In the genomic region with DNA sequence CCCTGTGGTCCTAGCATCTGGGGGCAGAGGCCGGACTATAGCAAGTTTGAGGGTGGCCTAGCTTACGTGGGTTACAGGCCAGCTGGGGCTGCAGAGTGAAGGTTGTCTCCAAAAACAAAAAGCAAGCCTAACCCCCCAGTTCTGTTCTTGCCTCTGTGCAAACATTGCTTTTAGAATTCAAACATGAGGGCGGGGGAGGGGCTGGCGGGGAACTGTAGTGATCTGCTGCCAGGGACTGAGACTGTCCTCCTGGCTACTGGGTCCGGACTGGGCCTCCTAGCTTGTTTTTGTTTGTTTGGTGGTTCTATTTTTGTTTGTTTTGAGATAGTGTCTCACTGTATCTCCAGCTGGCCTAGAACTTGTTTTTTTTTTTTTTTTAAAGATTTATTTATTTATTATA, we compare ENCODE assay signal across 13 mouse cellular contexts. TPM values are rescaled to one million over a fixed set of nuclear protein-coding genes. Genes with fewer than 3 reads are reported as not detected.
A peak's percentile ranks its signal among the peaks of the same experiment; 100 is the strongest.
DNase-seq lines count a peak whose midpoint lies in the region; ATAC-seq and TF ChIP-seq lines count a peak whose summit lies in the region.
"Had no signal": no experiment of that assay in that cellular context is flagged by ENCODE, and none has a peak within 500 bp of the region (broad histone marks: within the 10 kb centered on the region; RNA-seq: fewer than 3 reads in every experiment).

No protein-coding gene starts in this region.

- peaks cover 18% of the 10 kb centered on the region for H3K4me1 ChIP-seq in forebrain, embryonic 16.5 days (replicated peaks; ENCODE audit: control insufficient read depth, insufficient read depth, low read length)
- peaks cover 32% of the 10 kb centered on the region for H3K4me1 ChIP-seq in liver, embryonic 13.5 days (replicated peaks)

- WGBS in forebrain, embryonic 16.5 days, result 75% methylated on average over 5 of the region's 5 CpGs
- 76% methylated on average over 5 of the region's 5 CpGs for WGBS in liver, embryonic 13.5 days (ENCODE audit: insufficient replicate concordance)

- no peak for DNase-seq in gastrocnemius, adult 2 months
- no peak for DNase-seq in gastrocnemius, postnatal 36 days
- DNase-seq in left cerebral cortex, adult 2 months (ENCODE audit: extremely low spot score in 1 of 2, low spot score in 2 of 2), result no peak
- no peak for DNase-seq in left cerebral cortex, adult 18-20 months (ENCODE audit: low spot score in 2 of 2)
- no peak for DNase-seq in liver, embryonic 13.5 days
- DNase-seq in kidney, adult 11 months, result no peak
- no peak for DNase-seq in kidney, postnatal 10 days

- no peaks in the 10 kb centered on the region for H3K27me3 ChIP-seq in forebrain, embryonic 16.5 days (replicated peaks; ENCODE audit: control insufficient read depth, insufficient read depth, low read length)
- no peaks in the 10 kb centered on the region for H3K27me3 ChIP-seq in liver, embryonic 13.5 days
- H3K27me3 ChIP-seq: kidney, embryonic 15.5 days had no signal

- intact Hi-C loops in gastrocnemius, adult 2 months (cut with DNase I), result loop anchor here (1.0 kb wide), 1 partner anchor 35 kb away; no protein-coding TSS in a partner anchor
- intact Hi-C loops in gastrocnemius, postnatal 36 days (cut with DNase I), result no loop called here
- intact Hi-C loops in left cerebral cortex, adult 2 months (cut with DNase I), result loop anchor here (1.0 to 5.0 kb wide), 3 partner anchors 13 to 248 kb away; a partner anchor contains a TSS

- H3K36me3 ChIP-seq in forebrain, embryonic 16.5 days (ENCODE audit: control insufficient read depth, insufficient read depth), result peaks cover 52% of the 10 kb centered on the region
- H3K36me3 ChIP-seq in liver, embryonic 13.5 days, result peaks cover 98% of the 10 kb centered on the region

- H3K9me3 ChIP-seq in forebrain, embryonic 16.5 days (ENCODE audit: control insufficient read depth, low read length), result no peaks in the 10 kb centered on the region
- H3K9me3 ChIP-seq in liver, embryonic 13.5 days (replicated peaks), result no peaks in the 10 kb centered on the region
- H3K9me3 ChIP-seq: G1E; kidney, embryonic 15.5 days had no signal

- ATAC-seq in forebrain, embryonic 16.5 days, result no peak
- peak; percentile 1; the same call in 1 of the 2 replicates for ATAC-seq in liver, embryonic 13.5 days (ENCODE audit: low read depth)

- TF ChIP-seq CTCF in gastrocnemius, adult 2 months (IDR thresholded peaks at IDR 0.05), result no peak
- TF ChIP-seq CTCF in left cerebral cortex, adult 2 months (IDR thresholded peaks at IDR 0.05), result no peak

- peak overlapping the region; percentile 71 for H3K27ac ChIP-seq in gastrocnemius, adult 2 months
- peak overlapping the region; percentile 78 for H3K27ac ChIP-seq in left cerebral cortex, adult 2 months
- peak overlapping the region; percentile 49; the same call in 1 of the 2 replicates for H3K27ac ChIP-seq in forebrain, embryonic 16.5 days (ENCODE audit: low read length)
- H3K27ac ChIP-seq in liver, embryonic 13.5 days, result no peak overlapping the region
- H3K27ac ChIP-seq: kidney, embryonic 15.5 days had no signal

- no peak overlapping the region for H3K4me2 ChIP-seq in forebrain, embryonic 16.5 days (ENCODE audit: low read length)
- no peak overlapping the region for H3K4me2 ChIP-seq in liver, embryonic 13.5 days
- H3K4me2 ChIP-seq: kidney, embryonic 15.5 days had no signal

- H3K4me3 ChIP-seq in gastrocnemius, adult 2 months, result 0 out of 2 replicates have a peak overlapping the region, but pooled peaks have one; percentile 3
- peak overlapping the region; percentile 16; the same call in 1 of the 2 replicates for H3K4me3 ChIP-seq in left cerebral cortex, adult 2 months
- H3K4me3 ChIP-seq in forebrain, embryonic 16.5 days (replicated peaks; ENCODE audit: low read length), result no peak overlapping the region
- H3K4me3 ChIP-seq in liver, embryonic 13.5 days (replicated peaks), result no peak overlapping the region
- H3K4me3 ChIP-seq: kidney, embryonic 15.5 days had no signal

- H3K9ac ChIP-seq in forebrain, embryonic 16.5 days (replicated peaks; ENCODE audit: low read depth, low read length), result no peak overlapping the region
- no peak overlapping the region for H3K9ac ChIP-seq in liver, embryonic 13.5 days
- H3K9ac ChIP-seq: kidney, embryonic 15.5 days had no signal

RNA-seq across cellular contexts. Expression of a gene that starts 14.2 kb away (rescaled TPM):
- total RNA-seq in gastrocnemius, adult 2 months (2021), result 1 to 10 TPM; 5.9 to 8.8 TPM
- 1 to 10 TPM; 8.1 to 9.5 TPM for total RNA-seq in gastrocnemius, postnatal 36 days (2021)
- 10 to 100 TPM; 87.4 to 91.7 TPM for total RNA-seq in left cerebral cortex, adult 2 months (2021)
- 10 to 100 TPM; 89.8 to 94.3 TPM for total RNA-seq in left cerebral cortex, adult 18-20 months (2021)
- polyA plus RNA-seq in forebrain, embryonic 16.5 days (2015; fragmentation: Nextera tagmentation; extraction: Ambion mirVana), result 19.1 and 20.1 TPM in 2 replicates
- 20.6 and 25.7 TPM in 2 replicates for polyA plus RNA-seq in liver, embryonic 13.5 days (2015; fragmentation: Nextera tagmentation; extraction: Ambion mirVana)

RNA-seq across cellular contexts. Expression of a gene that starts 27.9 kb away (rescaled TPM):
- total RNA-seq in gastrocnemius, adult 2 months (2021), result not detected
- total RNA-seq in gastrocnemius, postnatal 36 days (2021), result not detected
- total RNA-seq in left cerebral cortex, adult 2 months (2021), result not detected
- total RNA-seq in left cerebral cortex, adult 18-20 months (2021), result under 1 TPM in 1 of 2 experiments, not detected in 1; 0.66 TPM
- polyA plus RNA-seq in forebrain, embryonic 16.5 days (2015; fragmentation: Nextera tagmentation; extraction: Ambion mirVana), result 0.10 TPM in 1 of 2 replicates, not detected in the other
- polyA plus RNA-seq in liver, embryonic 13.5 days (2015; fragmentation: Nextera tagmentation; extraction: Ambion mirVana), result not detected in 2 replicates
- total RNA-seq: G1E; heart, adult 8-10 months had no signal
- polyA plus RNA-seq: C2C12; G1E; kidney, embryonic 15.5 days had no signal

RNA-seq across cellular contexts. Expression of a gene that starts 48.8 kb away (rescaled TPM):
- 10 to 100 TPM; 50.9 to 66.3 TPM for total RNA-seq in gastrocnemius, adult 2 months (2021)
- 10 to 100 TPM; 39.0 to 49.9 TPM for total RNA-seq in gastrocnemius, postnatal 36 days (2021)
- total RNA-seq in left cerebral cortex, adult 2 months (2021), result 10 to 100 TPM; 63.2 to 71.5 TPM
- 10 to 100 TPM; 56.0 to 60.5 TPM for total RNA-seq in left cerebral cortex, adult 18-20 months (2021)
- 20.5 and 23.0 TPM in 2 replicates for polyA plus RNA-seq in forebrain, embryonic 16.5 days (2015; fragmentation: Nextera tagmentation; extraction: Ambion mirVana)
- polyA plus RNA-seq in liver, embryonic 13.5 days (2015; fragmentation: Nextera tagmentation; extraction: Ambion mirVana), result 2.6 and 2.7 TPM in 2 replicates

RNA-seq across cellular contexts. Expression of a gene that starts 59.5 kb away (rescaled TPM):
- total RNA-seq in gastrocnemius, adult 2 months (2021), result not detected
- total RNA-seq in gastrocnemius, postnatal 36 days (2021), result under 1 TPM in 1 of 2 experiments, not detected in 1; 0.15 TPM
- under 1 TPM in 1 of 2 experiments, not detected in 1; 0.14 TPM for total RNA-seq in left cerebral cortex, adult 2 months (2021)
- total RNA-seq in left cerebral cortex, adult 18-20 months (2021), result not detected
- polyA plus RNA-seq in forebrain, embryonic 16.5 days (2015; fragmentation: Nextera tagmentation; extraction: Ambion mirVana), result 0.24 TPM in 1 of 2 replicates, not detected in the other
- polyA plus RNA-seq in liver, embryonic 13.5 days (2015; fragmentation: Nextera tagmentation; extraction: Ambion mirVana), result 0.36 and 0.37 TPM in 2 replicates
- total RNA-seq: G1E; left cerebral cortex, postnatal 36 days had no signal

Comparison
In these comparisons a context has a peak if more than half of its experiments do, and no peak if none do; other contexts are left out.
1. H3K4me3 ChIP-seq: peak in gastrocnemius, adult 2 months (single experiment) and left cerebral cortex, adult 2 months (single experiment); none in forebrain, embryonic 16.5 days (single experiment) and liver, embryonic 13.5 days (single experiment).
2. RNA of a gene that starts 14.2 kb away (total RNA-seq): 89.8 to 94.3 TPM in left cerebral cortex, adult 18-20 months and 87.4 to 91.7 TPM in left cerebral cortex, adult 2 months; 8.1 to 9.5 TPM in gastrocnemius, postnatal 36 days and 5.9 to 8.8 TPM in gastrocnemius, adult 2 months; every median in the first group is over 4 times any median in the second.